Mouse (Mus musculus) lung, postnatal 0 days (tissue): ENCODE measurements around the gene Arid3a.
"Not testable (repeated sequence)": the region's sequence is repeated elsewhere in the genome, so short reads cannot be mapped to it uniquely, and the experiment has no call there.

Source experiments
- CTCF ChIP-seq: IDR thresholded peaks from 2 replicates; pipeline ENCODE4 v1.5.1; 2016; ENCODE audit warnings: antibody characterized with exemption, mild to moderate bottlenecking
- EP300 ChIP-seq: IDR thresholded peaks from 2 replicates; pipeline ENCODE4 v1.6.1; 2016; ENCODE audit warnings: antibody characterized with exemption, mild to moderate bottlenecking, control low read depth

GRCm38 (mm10) chr10:79892451-79893118, 34.3 kb upstream of the Arid3a start:
- TF ChIP-seq CTCF = peak; percentile 87
- not testable (repeated sequence) for TF ChIP-seq EP300
